Mouse (Mus musculus): ENCODE data around the gene Hormad2.

Hormad2 gene

DNA sequence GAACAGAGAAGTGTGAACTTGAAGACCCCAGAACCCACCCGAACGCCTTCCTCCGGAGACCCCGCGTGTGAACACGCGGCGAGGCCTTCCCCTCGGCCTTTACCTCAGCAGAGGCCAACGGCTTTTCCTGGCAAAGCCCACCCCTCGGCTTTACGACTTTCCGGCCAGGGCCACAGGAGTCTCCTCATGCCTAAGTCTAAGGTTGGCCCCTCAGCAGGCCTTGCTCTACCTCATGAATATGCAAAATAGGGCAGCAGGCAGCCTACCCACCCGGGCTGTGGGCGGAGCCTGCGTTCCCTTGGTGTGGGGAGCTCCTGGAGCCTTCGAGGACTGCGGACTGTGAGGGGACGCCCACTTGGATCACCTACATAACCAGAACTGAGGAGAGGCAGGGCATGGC lies at the start of gene Hormad2:
Gene Hormad2, minus strand, starts transcription at position 128 of the 400 bp plus-strand sequence.
- in situ Hi-C loops (cut with MboI; ENCODE audit: low pct_unique_long_range_greater_than_20kb in 1 of 2, low sequenced_read_pairs in 2 of 2, unreplicated experiment in 1 of 2) = no loop called here

DNA sequence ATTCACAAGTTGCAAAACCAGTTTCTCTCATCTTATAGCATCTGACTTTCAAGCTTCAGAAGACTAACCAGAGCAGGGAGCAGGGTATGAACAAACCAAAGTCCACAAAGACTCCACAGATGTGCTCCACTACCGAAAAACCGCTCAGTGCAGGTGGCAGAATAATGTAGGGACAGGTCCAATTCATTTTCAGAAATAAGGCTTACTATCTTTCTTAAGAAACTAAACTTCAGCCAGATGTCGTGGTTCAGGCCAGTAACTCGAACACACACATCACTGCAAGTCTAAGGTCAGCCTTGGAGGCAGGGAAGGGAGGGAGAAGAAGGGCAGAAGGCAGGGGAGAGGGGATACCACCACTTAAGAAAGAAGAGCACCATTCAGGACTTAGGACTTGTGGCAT lies 48.3 kb upstream of the Hormad2 start:
- in situ Hi-C loops (cut with MboI; ENCODE audit: low pct_unique_long_range_greater_than_20kb in 1 of 2, low sequenced_read_pairs in 2 of 2, unreplicated experiment in 1 of 2) = no loop called here

DNA sequence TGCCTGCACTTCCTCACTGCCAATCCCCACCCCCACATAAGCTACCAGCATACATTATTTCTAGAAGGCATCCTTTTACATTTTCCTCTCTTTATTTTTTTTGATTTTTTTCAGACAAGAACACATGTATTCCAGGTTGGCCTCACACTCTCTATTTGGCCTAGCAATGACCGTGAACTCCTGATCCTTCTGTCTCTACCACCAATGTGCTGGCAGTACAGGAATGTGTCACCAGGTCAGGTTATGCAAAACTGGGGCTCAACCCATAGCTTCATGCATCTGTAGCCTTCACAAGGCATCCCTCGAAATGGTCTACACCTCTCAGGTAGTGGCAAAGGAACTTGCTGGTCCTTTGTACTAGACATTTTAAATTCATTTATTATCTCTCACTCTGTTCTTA lies 47.9 kb upstream of the Hormad2 start:
- in situ Hi-C loops (cut with MboI; ENCODE audit: low pct_unique_long_range_greater_than_20kb in 1 of 2, low sequenced_read_pairs in 2 of 2, unreplicated experiment in 1 of 2) = no loop called here

DNA sequence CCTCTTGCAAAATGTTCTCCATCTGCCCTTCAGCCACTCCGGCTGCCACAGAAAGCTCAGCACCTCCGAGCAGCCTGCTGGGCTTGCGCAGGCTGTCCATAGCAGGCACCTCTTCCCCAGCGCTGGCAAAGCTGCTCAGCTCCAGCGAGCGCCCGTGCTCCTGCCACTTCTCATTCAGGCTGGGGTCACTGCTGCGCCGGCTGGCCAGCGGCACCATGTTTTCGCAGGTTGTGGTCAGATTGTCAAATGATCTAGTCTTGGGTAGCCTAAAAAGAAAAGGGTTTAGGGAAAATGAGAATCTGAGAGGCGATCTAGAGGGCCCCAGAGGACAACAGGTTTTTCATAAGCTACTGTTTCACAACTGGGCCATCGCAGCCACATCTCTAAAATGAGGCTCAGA lies 47.5 kb upstream of the Hormad2 start:
- in situ Hi-C loops (cut with MboI; ENCODE audit: low pct_unique_long_range_greater_than_20kb in 1 of 2, low sequenced_read_pairs in 2 of 2, unreplicated experiment in 1 of 2) = no loop called here

DNA sequence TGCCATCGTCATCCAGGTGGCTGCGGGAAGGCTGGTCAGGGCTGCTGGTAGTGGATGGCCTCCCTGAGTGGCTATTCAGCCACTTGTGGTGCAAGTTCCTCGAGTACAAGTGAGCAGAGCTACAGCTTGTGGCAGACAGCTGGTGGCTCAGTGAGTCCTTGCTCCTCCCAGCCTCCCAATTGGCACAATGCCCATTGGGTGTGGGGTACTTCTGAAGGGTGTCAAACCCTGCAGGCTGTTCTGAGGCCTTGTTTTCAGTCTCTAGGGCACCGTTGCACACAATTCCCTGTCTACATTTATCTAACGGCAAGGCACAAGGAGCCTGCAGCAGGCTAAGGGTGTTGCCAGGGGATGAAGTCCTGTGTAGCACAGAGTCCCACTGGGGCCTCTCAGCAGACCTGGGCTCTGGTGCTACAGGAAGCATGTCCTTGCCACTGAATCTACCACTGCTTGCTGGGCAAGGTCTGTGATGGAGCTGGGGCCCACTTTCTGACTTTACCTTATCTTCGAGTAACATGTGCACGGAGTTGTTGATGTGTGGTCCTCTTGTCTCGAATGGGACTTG lies 46.6 kb upstream of the Hormad2 start:
- in situ Hi-C loops (cut with MboI; ENCODE audit: low pct_unique_long_range_greater_than_20kb in 1 of 2, low sequenced_read_pairs in 2 of 2, unreplicated experiment in 1 of 2) = no loop called here

DNA sequence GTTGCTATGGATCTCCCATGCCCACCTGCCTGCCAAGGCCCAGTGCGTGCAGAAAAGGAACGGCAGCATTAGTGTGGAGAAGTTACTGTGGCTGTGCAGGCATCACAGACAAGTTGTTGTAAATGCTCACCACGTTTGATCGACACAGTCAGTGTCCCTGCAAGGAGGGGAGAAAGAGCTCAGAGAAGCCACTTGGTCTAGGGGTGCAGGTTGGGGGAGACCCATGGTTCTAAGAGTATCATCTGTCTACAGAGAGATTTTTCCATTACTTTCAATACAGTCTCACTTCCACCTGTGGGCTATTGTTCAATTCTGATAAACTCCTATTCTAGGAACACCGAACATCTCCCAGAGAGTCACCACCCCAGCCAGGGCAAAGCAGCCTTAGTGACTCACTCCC lies 43.6 kb upstream of the Hormad2 start:
- in situ Hi-C loops (cut with MboI; ENCODE audit: low pct_unique_long_range_greater_than_20kb in 1 of 2, low sequenced_read_pairs in 2 of 2, unreplicated experiment in 1 of 2) = no loop called here

DNA sequence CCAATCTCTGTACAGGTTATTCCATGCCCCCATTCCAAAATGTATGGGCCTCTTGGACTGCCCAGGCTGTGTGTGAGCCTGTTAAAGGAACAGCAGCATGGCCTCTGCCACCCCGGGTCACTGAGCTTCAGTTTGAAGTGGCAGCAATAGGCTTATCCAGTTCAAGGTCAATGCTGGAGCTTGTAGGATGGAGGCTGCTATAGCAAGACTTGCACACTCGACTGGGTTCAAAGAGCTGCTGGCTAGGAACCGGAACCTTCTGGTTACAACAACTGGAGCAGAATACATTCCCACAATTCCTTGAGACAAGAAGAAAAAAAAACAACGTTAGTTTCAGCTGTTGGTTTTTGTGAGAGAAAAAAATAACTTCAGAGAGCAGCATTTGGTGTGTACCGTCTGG lies 41.7 kb upstream of the Hormad2 start:
- in situ Hi-C loops (cut with MboI; ENCODE audit: low pct_unique_long_range_greater_than_20kb in 1 of 2, low sequenced_read_pairs in 2 of 2, unreplicated experiment in 1 of 2) = no loop called here

DNA sequence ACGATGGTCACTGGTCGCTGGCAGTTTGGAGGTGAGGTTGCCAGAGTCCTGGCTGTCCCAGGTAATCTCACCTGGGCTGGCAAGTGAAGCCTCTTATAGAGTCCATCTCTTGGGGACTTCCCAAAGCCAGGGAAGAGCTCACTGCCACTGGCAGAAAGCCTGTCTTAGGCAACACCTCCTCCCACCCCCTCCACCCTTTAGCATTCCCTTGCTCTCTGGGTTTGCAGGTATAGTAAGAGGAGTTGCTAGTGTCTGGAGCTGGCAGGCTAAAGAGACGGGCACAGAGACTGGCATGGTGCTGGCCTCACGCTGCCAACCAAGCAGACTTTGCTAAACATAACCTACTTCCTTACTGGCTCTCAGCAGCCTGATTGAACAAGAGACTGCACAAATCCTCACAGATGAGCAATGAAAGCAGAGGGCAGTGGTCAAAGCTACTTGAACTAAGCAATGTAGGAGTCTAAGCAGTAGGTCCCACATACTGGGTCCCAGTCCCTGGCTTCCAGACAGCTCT lies 35.3 kb upstream of the Hormad2 start:
- in situ Hi-C loops (cut with MboI; ENCODE audit: low pct_unique_long_range_greater_than_20kb in 1 of 2, low sequenced_read_pairs in 2 of 2, unreplicated experiment in 1 of 2) = no loop called here

DNA sequence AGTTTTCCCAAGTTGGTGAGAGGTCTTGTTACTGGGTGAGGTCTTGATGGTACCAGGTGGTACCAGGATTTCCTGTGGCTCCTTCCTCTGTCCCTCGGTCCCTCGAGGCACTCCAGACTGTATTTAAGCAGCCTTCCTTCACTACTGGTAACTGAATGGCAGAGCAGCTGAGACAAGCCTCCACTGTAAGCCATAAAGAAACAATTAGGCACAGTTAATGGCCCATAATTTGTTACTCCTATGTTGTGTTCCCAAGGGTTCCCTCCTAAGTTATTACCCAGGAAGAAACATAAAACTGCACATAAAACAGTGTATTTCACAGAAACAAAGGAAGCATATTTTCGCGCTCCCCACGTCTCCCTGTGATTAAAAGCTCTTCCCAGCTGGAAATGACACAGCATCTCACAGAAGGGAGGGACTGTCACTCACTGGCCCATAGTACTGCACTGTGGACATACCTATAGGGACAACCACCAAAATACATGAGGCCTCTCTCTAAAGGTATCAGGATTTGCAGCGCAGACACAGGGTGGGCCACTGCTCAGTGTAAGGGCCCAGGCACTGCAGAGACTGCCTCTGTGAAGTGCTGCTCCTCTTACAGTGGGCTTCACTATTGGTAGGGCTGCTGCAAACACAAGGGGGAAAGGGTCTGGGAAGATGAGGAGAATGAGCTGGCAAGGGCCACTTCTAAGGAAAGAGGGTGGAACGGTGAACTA lies 31.7 kb upstream of the Hormad2 start:
- in situ Hi-C loops (cut with MboI; ENCODE audit: low pct_unique_long_range_greater_than_20kb in 1 of 2, low sequenced_read_pairs in 2 of 2, unreplicated experiment in 1 of 2) = no loop called here

DNA sequence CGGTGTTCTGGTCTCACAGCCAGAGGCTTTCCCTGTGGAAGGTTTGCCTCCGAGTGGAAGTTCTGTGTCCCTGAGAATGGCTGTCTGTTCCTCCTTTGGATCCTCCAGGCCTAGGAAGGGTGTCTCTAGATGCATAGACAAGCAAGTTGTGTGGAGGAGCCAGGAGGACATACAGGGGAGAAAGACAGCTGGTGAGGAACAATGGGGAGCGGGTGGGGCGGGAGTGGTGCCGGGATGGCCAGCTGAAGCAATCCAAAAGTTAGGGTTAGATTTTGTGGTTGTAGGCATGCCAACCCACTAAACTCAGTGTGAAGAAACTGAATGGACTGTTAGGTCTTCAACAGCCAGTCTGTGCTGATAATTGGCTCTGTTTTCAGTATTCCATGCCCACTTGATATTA lies 30.8 kb upstream of the Hormad2 start:
- in situ Hi-C loops (cut with MboI; ENCODE audit: low pct_unique_long_range_greater_than_20kb in 1 of 2, low sequenced_read_pairs in 2 of 2, unreplicated experiment in 1 of 2) = no loop called here

DNA sequence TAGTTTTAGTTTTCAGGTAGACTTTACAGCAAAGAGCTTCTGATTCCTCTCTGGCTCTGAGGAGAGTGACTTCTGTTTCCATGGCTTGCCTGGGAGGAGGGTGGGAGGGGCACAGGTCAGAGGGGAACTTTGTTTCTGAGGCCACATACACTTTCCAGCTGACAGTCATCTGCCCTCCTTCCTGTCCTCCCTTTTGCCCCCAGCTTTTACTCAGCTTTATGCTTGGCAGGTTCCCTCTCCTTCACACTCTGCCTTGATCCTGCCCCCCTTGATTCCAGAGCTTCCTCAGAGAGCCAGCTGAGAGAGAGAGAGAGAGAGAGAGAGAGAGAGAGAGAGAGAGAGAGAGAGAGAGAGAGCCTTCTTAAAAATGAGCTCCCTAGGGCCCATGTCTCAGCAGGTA lies 30.3 kb upstream of the Hormad2 start:
- in situ Hi-C loops (cut with MboI; ENCODE audit: low pct_unique_long_range_greater_than_20kb in 1 of 2, low sequenced_read_pairs in 2 of 2, unreplicated experiment in 1 of 2) = no loop called here

DNA sequence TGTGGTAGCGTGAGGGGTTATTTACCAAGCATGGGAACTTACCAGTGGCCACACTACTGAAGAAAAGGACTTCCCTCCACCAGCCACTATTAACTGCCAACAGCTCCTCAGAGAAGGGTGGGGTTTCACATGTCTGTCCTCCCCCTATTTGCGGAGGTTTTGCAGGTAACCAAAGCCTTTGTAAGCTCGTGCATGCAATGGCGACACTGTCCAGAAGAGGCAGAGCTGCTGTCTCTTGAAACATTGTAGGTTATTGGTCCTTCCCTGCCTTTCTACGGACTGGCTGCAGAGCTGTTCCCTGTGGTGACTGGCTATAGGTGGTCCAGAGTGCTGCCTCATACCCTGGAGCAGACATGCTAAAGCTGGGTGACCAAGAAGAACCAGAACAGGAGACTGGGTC lies 28.2 kb upstream of the Hormad2 start:
- in situ Hi-C loops (cut with MboI; ENCODE audit: low pct_unique_long_range_greater_than_20kb in 1 of 2, low sequenced_read_pairs in 2 of 2, unreplicated experiment in 1 of 2) = no loop called here

DNA sequence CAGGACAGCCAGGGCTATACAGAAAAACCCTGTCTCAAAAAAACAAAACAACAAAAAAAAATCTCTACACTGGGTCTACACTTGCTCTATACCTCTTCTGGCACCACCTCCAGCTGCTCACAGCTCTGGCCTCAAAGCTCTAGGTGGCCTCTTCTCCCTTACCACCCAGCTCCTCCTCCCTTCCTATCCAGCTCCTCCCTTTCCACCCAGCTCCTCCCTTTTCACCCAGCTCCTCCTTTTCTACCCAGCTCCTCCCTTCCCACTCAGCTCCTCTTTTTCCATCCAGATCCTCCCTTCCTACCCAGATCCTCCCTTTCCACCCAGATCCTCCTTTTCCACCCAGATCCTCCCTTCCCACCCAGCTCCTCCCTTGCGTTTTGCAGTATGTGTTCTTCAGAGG lies 26.5 kb upstream of the Hormad2 start:
- in situ Hi-C loops (cut with MboI; ENCODE audit: low pct_unique_long_range_greater_than_20kb in 1 of 2, low sequenced_read_pairs in 2 of 2, unreplicated experiment in 1 of 2) = no loop called here

DNA sequence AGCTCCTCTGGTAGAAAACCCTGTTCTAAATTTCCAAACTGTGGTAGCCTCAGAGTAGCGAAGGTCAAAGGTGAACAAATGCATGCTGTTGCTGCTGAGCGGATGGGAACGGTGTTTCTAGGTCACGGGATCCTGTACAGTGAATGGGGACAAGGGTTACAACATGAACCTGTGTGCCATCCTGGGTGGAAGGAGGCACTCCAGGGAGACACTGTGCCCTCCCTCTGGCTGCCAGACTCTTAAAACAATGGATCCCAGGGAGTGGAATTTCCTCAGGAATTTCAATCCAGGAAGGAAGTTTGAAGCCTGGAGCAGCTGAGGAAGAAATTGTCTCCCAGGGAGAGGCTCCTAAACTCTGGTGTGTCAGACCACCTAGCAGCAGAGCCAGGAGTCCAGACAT lies 25.3 kb upstream of the Hormad2 start:
- in situ Hi-C loops (cut with MboI; ENCODE audit: low pct_unique_long_range_greater_than_20kb in 1 of 2, low sequenced_read_pairs in 2 of 2, unreplicated experiment in 1 of 2) = no loop called here

DNA sequence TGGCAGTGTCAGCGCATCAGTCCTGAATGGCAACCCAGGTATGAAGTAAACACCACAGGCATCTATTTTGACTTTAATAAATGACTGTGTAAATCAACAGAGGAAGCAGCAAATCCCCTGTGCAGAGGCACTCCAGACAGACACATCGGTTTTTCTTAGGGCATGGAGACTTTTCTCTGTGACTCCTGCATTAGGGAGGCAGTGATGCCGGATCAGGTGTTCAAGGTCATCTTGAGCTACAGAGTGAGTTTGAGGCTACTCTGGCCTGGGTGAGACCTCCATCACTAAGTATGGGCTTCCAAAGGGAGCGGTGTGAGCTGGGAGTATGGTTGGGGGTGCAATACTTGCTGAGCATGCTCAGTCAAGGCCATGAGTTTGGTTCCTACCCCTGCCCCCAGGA lies 23.7 kb upstream of the Hormad2 start:
- in situ Hi-C loops (cut with MboI; ENCODE audit: low pct_unique_long_range_greater_than_20kb in 1 of 2, low sequenced_read_pairs in 2 of 2, unreplicated experiment in 1 of 2) = no loop called here

DNA sequence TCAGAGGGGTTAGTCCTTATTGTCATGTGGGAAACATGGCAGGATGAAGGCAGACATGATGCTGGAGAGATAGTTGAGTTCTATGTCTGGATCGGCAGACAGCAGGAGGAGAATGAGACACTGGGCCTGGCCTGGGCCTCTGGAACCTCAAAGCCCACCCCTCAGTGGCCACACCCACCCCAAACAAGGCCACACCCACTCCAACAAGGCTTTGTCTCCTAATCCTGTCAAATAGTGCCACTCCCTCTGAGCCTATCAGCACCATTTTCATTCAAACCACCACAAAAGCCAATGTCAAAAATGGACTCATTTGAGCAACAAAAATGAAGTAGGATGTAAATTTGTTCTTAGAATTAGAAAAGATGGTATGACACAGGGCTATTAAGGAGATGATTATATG lies 23.3 kb upstream of the Hormad2 start:
- in situ Hi-C loops (cut with MboI; ENCODE audit: low pct_unique_long_range_greater_than_20kb in 1 of 2, low sequenced_read_pairs in 2 of 2, unreplicated experiment in 1 of 2) = no loop called here

DNA sequence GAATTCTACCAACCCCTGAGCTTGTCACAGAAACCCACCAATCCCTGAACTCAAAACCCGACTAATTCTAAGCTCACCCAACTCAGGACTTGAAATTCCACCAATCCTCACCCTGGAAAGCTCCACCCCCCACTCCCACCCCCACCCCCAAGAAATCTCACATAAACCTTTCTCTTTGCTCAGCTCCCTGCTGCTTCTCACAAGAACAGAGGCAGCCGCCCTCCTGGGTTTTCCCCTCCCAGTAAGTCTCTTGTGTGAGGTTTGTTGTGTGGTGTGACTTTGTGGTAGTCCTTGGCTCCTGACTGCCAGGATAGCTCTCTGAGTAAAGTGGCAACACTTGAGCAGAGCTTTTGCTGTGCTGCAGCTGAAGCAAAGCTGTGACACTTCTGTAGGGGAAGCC lies 22.0 kb upstream of the Hormad2 start:
- in situ Hi-C loops (cut with MboI; ENCODE audit: low pct_unique_long_range_greater_than_20kb in 1 of 2, low sequenced_read_pairs in 2 of 2, unreplicated experiment in 1 of 2) = no loop called here

DNA sequence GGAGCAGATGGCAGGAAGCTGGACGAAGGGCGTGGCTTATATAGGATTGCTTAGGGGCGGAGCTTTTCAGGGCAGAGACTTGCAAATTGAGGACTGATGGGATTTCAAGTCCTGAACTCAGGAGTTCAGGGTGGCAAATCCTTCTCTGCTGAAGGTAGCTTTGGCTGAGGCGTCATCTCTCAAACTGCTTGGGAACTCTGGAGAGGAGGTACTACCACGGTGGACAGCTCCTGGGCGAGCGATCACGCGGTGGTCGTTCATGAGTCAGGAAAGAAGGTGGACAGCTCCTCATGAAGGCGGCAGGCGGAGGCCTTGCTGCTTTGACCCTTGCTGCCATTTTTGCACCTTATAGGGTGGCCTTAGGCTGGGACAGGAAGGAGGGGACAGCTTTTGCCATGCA lies 20.2 kb upstream of the Hormad2 start:
- in situ Hi-C loops (cut with MboI; ENCODE audit: low pct_unique_long_range_greater_than_20kb in 1 of 2, low sequenced_read_pairs in 2 of 2, unreplicated experiment in 1 of 2) = no loop called here

DNA sequence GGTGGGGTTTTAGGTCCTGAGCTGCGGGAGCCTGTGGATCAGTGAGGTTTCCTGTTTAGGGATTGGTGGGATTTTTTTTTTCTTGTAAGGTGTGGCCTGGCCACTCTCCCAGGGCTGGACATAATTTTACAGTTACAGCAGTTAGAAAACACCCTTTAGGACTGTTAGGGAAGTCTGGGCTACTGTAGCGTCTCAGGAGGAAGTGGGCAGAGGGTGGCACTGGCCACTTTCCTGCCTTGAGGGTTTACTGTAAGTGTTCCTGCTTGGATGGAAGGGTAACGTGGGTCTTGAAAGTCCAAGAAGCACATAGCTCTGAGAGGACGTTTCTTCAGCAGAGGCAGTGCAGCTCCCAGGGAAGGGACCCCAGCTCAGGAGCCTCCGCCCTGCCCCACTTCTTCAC lies 19.7 kb upstream of the Hormad2 start:
- in situ Hi-C loops (cut with MboI; ENCODE audit: low pct_unique_long_range_greater_than_20kb in 1 of 2, low sequenced_read_pairs in 2 of 2, unreplicated experiment in 1 of 2) = no loop called here

DNA sequence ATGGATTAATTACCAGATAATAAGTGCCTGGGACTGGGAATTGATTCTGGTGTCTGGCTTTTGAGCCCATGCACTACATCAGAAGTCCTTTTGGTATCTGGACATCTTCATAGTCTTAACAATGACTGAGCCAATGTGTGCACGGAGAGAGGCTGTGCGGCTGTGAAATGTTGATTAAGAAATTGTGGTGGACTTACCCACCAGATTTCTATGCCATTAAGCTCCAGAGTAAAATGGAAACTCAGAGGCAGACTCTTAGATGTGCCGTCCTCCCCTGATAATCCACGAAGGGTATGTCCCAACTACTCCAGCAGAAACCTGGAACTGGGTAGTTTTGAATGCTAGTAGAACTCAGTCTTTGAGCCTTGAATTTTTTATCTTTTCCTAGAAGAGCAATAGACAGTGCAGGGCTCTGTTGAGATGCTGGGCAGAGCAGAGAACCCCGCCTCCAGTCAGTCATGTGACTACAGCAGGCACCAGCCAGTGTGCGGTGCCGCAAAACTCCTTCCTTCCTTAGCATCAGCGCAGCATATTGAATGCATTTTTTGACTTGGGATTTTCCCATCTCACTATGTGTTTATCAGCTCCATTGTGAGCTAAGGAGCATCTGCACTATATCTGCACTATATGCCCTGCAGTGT lies 14.1 kb upstream of the Hormad2 start:
- in situ Hi-C loops (cut with MboI; ENCODE audit: low pct_unique_long_range_greater_than_20kb in 1 of 2, low sequenced_read_pairs in 2 of 2, unreplicated experiment in 1 of 2) = no loop called here

All from mouse embryonic stem cell (cell line).